Mouse (Mus musculus) lung, postnatal 36 days (tissue): ENCODE measurements at regions not wholly inside any gene's neighbourhood (a gene's known extent, or its start where the extent isn't known, plus 50 kb on each side); places are given as distances from the start of the nearest gene placed in this dataset.
"Not testable (repeated sequence)": the region's sequence is repeated elsewhere in the genome, so short reads cannot be mapped to it uniquely, and the experiment has no call there.

Source experiments
- DNase-seq: peaks from one replicate; pipeline ENCODE4 v3.0.0; 2022; ENCODE audit warnings: mixed read lengths

GRCm38 (mm10) chrX:75734628-75735302 is 140.2 kb downstream of the Pls3 start:
- peak; percentile 83 for DNase-seq

GRCm38 (mm10) chrX:75733651-75734050 is 141.3 kb downstream of the Pls3 start:
- DNase-seq, result peak; percentile 91

GRCm38 (mm10) chrX:75729791-75730190 is 145.2 kb downstream of the Pls3 start:
- DNase-seq, result peak; percentile 72

DNA sequence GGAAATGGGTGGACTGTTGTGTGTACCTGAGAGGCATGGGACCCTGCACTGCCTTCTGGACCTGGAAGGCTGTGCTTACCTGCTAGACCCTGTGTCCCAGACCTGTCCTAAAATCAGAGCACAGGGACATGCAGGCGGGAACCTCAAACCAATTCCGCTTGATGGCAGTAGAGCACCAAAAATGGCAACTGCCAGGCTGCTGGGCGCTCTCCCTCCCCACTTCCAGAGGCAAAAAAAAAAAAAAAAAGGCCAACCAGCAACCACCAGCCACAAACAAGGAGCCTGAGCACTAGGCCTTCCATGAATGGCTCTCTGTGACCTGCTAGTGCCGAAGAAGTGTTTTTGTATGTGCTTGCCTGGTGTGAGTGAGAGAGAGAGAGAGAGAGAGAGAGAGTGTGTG is 146.5 kb downstream of the Pls3 start:
- peak; percentile 21 for DNase-seq

- not testable (repeated sequence) for DNase-seq
Measured at GRCm38 (mm10) chrX:75723542-75723941, 145.5 kb upstream of the Rab39b start.

GRCm38 (mm10) chrX:75699949-75700348 is 121.9 kb upstream of the Rab39b start:
- DNase-seq, result no peak

DNA sequence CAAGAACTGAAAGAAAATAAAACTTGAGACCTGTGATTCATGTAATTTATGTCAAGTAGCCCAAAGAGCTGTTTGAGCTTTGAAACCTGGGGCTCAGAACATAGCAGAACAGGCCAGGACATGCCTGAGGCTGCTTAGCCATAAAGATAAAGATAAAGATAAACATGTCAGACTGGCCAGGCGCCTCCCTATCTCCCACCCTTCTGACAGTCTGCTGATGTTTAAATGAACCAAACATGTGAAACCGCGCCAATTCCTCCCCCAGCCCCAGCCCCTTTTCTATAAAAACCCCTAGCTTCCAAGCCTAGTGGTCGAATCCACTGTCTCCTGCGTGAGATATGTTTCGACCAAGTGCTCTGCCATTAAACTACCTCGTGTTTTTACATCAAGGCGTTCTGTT is 97.2 kb upstream of the Rab39b start:
- DNase-seq, result not testable (repeated sequence)

DNA sequence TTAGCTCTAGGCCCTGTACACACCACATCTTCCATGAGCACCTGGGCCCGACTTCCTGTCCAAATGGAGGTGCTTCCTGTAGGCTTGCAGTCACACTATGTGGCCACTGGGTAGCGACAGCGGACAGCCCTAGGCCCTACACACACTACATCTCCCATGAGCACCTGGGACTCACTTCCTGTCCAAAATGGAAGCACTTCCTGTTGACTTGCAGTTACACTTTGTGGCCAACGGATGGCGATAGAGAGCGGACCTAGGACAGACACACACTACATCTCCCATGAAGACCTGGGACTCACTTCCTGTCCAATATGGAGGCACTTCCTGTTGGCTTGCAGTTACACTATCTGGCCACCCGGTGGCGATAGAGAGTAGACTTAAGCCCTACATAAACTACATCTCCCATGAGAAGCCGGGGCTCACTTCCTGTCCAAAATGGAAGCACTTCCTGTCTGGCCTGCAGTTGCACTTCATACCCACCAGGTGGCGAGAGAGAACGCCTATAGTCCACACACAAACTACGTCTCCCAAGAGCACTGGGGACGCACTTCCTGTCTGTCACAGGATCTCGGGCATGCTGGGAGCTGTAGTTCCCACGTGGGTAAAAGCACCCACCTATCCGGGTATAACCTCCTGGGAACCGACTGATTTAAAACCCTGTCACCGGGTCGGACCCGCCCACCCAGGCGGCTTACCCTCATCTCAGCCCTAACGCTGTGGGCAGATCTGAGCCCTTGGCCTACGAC is 96.1 kb upstream of the Rab39b start:
- DNase-seq, result peak; percentile 97

- DNase-seq, result no peak
Measured at GRCm38 (mm10) chrX:75673586-75673919, 95.5 kb upstream of the Rab39b start.

- DNase-seq, result no peak
Measured at GRCm38 (mm10) chrX:75672976-75673375, 94.9 kb upstream of the Rab39b start.

DNA sequence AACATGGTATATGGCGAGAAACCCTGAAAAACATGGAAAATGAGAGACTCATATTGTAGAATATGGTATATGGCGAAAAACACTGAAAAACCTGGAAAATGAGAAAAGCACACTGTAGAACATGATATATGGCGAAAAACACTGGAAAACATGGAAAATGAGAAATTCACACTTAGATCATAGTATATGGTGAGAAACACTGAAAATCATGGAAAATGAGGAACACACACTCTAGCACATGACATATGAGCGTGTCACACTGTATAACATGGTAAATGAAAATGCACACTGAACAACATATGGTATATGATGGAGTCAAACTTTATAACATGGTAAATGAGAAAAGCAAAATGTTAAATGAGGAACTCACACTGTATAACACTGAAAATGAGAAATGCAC is 89.6 kb upstream of the Rab39b start:
- no peak for DNase-seq

DNA sequence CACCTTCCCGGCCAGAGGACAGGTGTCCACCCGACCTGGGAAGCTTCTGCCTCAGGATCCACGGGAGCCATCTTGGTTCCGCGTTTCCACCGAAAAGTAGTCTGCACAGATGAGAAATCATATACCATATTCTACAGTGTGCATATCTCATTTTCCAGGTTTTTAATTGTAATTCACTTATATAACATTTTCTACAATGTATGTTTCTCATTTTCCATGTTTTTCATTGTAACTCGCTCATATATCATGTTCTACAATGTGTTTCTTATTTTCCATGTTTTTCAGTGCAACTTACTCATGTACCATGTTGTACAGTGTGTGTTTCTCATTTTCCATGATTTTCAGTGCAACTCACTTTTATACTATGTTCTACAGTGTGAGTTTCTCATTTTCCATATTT is 65.4 kb upstream of the Rab39b start:
- DNase-seq, result no peak
